Mouse (Mus musculus): ENCODE measurements at regions not wholly inside any gene's neighbourhood (a gene's known extent, or its start where the extent isn't known, plus 50 kb on each side); places are given as distances from the start of the nearest gene placed in this dataset.
A peak's percentile ranks its signal among the peaks of the same experiment; 100 is the strongest.
"Not testable (repeated sequence)": the region's sequence is repeated elsewhere in the genome, so short reads cannot be mapped to it uniquely, and the experiment has no call there.

GRCm38 (mm10) chr12:22030717-22031116 is 613.3 kb upstream of the Ywhaq start:
- DNase-seq, result peak; percentile 2 to 11

GRCm38 (mm10) chr12:22030263-22030662 is 612.8 kb upstream of the Ywhaq start:
- not testable (repeated sequence) for DNase-seq
